In the genomic region with DNA sequence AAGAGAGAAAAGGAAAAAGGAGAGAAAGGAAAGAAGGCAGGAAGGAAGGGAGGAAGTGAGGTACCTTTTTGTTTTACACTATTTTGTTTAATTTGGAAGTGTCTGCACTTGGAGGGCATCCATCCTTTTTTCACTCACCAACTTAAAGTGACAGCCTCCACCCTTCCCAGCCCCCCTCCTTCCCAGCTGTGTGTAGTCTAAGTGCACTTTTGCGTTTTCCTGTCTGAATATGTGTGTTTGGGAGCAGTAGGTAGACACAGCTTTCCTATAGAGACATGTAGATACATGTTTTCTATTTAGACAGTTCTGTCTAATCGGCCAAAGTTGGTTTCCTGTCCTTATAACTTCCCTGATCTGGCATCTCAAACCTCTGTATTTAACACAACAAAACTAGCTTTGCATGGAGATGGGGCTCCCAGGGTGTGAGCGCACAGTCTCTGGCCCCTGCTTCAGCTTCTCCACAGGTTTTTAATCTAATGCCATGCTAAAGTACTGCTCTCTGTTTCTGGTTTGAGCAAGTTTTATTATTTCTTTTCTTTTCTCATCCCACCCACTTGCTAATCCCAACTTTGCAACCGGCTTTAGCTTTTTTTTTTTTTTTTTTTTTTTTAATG, we compare ENCODE assay signal across 9 mouse cellular contexts.
A peak's percentile ranks its signal among the peaks of the same experiment; 100 is the strongest.
DNase-seq lines count a peak whose midpoint lies in the region; ATAC-seq and TF ChIP-seq lines count a peak whose summit lies in the region.
"Had no signal": no experiment of that assay in that cellular context is flagged by ENCODE, and none has a peak within 500 bp of the region (broad histone marks: within the 10 kb centered on the region; RNA-seq: fewer than 3 reads in every experiment).

No protein-coding gene starts in this region.

- 0 out of 2 replicates have a peak, but pooled peaks cover 7% of the 10 kb centered on the region for H3K27me3 ChIP-seq in lung, embryonic 14.5 days (ENCODE audit: insufficient read depth, low read length)
- H3K27me3 ChIP-seq in limb, embryonic 10.5 days (ENCODE audit: low read depth, poor library complexity, severe bottlenecking) = peaks cover 18% of the 10 kb centered on the region
- peaks cover 21% of the 10 kb centered on the region; the same call in 1 of the 2 replicates for H3K27me3 ChIP-seq in neural tube, embryonic 14.5 days (ENCODE audit: control insufficient read depth, insufficient read depth, low read length)
- H3K27me3 ChIP-seq: Patski had no signal

- H3K4me2 ChIP-seq in lung, embryonic 14.5 days = peak overlapping the region; percentile 72
- peak overlapping the region; percentile 52 for H3K4me2 ChIP-seq in neural tube, embryonic 14.5 days (ENCODE audit: low read depth, low read length)

- peaks cover 11% of the 10 kb centered on the region for H3K4me1 ChIP-seq in lung, embryonic 14.5 days (ENCODE audit: insufficient read depth)
- peaks cover 3% of the 10 kb centered on the region; the same call in 1 of the 2 replicates for H3K4me1 ChIP-seq in embryonic fibroblast, embryonic 13.5 days (ENCODE audit: control insufficient read depth, insufficient read depth, low read length)
- H3K4me1 ChIP-seq in limb, embryonic 10.5 days = peaks cover 81% of the 10 kb centered on the region
- H3K4me1 ChIP-seq in neural tube, embryonic 14.5 days (ENCODE audit: control insufficient read depth, insufficient read depth, low read length) = peaks cover 16% of the 10 kb centered on the region

- no peak for TF ChIP-seq CTCF in lung, embryonic 14.5 days (IDR thresholded peaks at IDR 0.05; ENCODE audit: low read depth)
- TF ChIP-seq CTCF in embryonic fibroblast, embryonic 13.5 days (IDR thresholded peaks at IDR 0.05; ENCODE audit: borderline replicate concordance, insufficient read depth, low read length) = no peak

- DNase-seq in lung, embryonic 14.5 days = no peak
- DNase-seq in lung, postnatal 25 days (ENCODE audit: low spot score) = no peak
- peak; percentile 31 for DNase-seq in limb, embryonic 10.5 days (ENCODE audit: low spot score)
- no peak for DNase-seq in left cerebral cortex, adult 18-20 months (ENCODE audit: low spot score in 2 of 2)
- no peak for DNase-seq in kidney, postnatal 36 days
- DNase-seq in left cerebral cortex, adult 8-10 months (ENCODE audit: low spot score in 2 of 2) = no peak

- ATAC-seq in lung, embryonic 14.5 days (ENCODE audit: insufficient read depth) = no peak
- no peak for ATAC-seq in neural tube, embryonic 14.5 days (ENCODE audit: low read depth)
- ATAC-seq: Patski had no signal

- no peak overlapping the region for H3K27ac ChIP-seq in lung, embryonic 14.5 days (ENCODE audit: low read depth)
- H3K27ac ChIP-seq in embryonic fibroblast, embryonic 13.5 days (ENCODE audit: insufficient read depth, low read length) = no peak overlapping the region
- peak overlapping the region; percentile 70 for H3K27ac ChIP-seq in limb, embryonic 10.5 days
- no peak overlapping the region for H3K27ac ChIP-seq in neural tube, embryonic 14.5 days (ENCODE audit: low read depth, low read length)

- H3K9ac ChIP-seq in lung, embryonic 14.5 days = peak overlapping the region; percentile 34; the same call in 1 of the 2 replicates
- H3K9ac ChIP-seq in neural tube, embryonic 14.5 days (replicated peaks; ENCODE audit: low read depth, low read length) = no peak overlapping the region

- WGBS in lung, embryonic 14.5 days = 35% methylated on average over 4 of the region's 4 CpGs
- 19% methylated on average over 4 of the region's 4 CpGs for WGBS in limb, embryonic 10.5 days
- 14% methylated on average over 4 of the region's 4 CpGs for WGBS in neural tube, embryonic 14.5 days

- H3K9me3 ChIP-seq in lung, embryonic 14.5 days (ENCODE audit: low read depth, low read length) = no peaks in the 10 kb centered on the region
- no peaks in the 10 kb centered on the region for H3K9me3 ChIP-seq in limb, embryonic 10.5 days (replicated peaks)
- H3K9me3 ChIP-seq in neural tube, embryonic 14.5 days (ENCODE audit: control insufficient read depth, low read length) = no peaks in the 10 kb centered on the region

- H3K4me3 ChIP-seq in lung, embryonic 14.5 days (ENCODE audit: low read depth, low read length) = peak overlapping the region; percentile 32; the same call in 1 of the 2 replicates
- 0 out of 2 replicates have a peak overlapping the region, but pooled peaks have one; percentile 4 for H3K4me3 ChIP-seq in embryonic fibroblast, embryonic 13.5 days (ENCODE audit: insufficient read depth, low read length)
- peak overlapping the region; percentile 48 for H3K4me3 ChIP-seq in limb, embryonic 10.5 days
- no peak overlapping the region for H3K4me3 ChIP-seq in neural tube, embryonic 14.5 days (ENCODE audit: low read depth, low read length)

- H3K36me3 ChIP-seq in lung, embryonic 14.5 days (ENCODE audit: insufficient read depth) = no peaks in the 10 kb centered on the region
- H3K36me3 ChIP-seq in limb, embryonic 10.5 days = no peaks in the 10 kb centered on the region
- no peaks in the 10 kb centered on the region for H3K36me3 ChIP-seq in neural tube, embryonic 14.5 days (ENCODE audit: control insufficient read depth, insufficient read depth, low read length)

- TF ChIP-seq POLR2A in embryonic fibroblast, embryonic 13.5 days (IDR thresholded peaks at IDR 0.05; ENCODE audit: low read depth, low read length) = no peak
